Mouse (Mus musculus) forebrain, postnatal 0 days (tissue): ENCODE data around the gene Kdm5b. TPM values are rescaled to one million over a fixed set of nuclear protein-coding genes. Genes with fewer than 3 reads are reported as not detected.
A peak's percentile ranks its signal among the peaks of the same experiment; 100 is the strongest.
"Not testable (repeated sequence)": the region's sequence is repeated elsewhere in the genome, so short reads cannot be mapped to it uniquely, and the experiment has no call there.

Experiments used
- ATAC-seq: fragments of 200-750 bp; cut with Nextera tagmentation; 2 replicates; pipeline ENCODE4 v1.8.0; 2017; ENCODE audit warnings: mild to moderate bottlenecking, moderate library complexity
- DNase-seq: peaks from one replicate; pipeline ENCODE4 v3.0.0-alpha.2; 2015
- H3K27ac ChIP-seq: fragments of 300-500 bp; sonication (generic); 2 replicates; pipeline ENCODE4 v1.5.1; 2014; ENCODE audit warnings: low read depth, mild to moderate bottlenecking, antibody characterized with exemption, low read length, moderate library complexity, mixed read lengths
- H3K27me3 ChIP-seq: fragments of 300-500 bp; sonication (generic); 2 replicates; pipeline ENCODE4 v1.6.1; 2014; ENCODE audit warnings: mild to moderate bottlenecking, low read length, mixed read lengths; ENCODE audit not compliant: insufficient read depth
- H3K36me3 ChIP-seq: fragments of 300-500 bp; sonication (generic); 2 replicates; pipeline ENCODE4 v1.6.1; 2014; ENCODE audit warnings: mild to moderate bottlenecking, moderate library complexity; ENCODE audit not compliant: insufficient read depth
- H3K4me1 ChIP-seq: fragments of 300-500 bp; sonication (generic); 2 replicates; pipeline ENCODE4 v1.6.1; 2014; ENCODE audit warnings: antibody characterized with exemption; ENCODE audit not compliant: insufficient read depth
- H3K4me2 ChIP-seq: fragments of 300-500 bp; sonication (generic); 2 replicates; pipeline ENCODE4 v1.6.1; 2014; ENCODE audit warnings: low read depth, mild to moderate bottlenecking, moderate library complexity
- H3K4me3 ChIP-seq: fragments of 300-500 bp; sonication (generic); 2 replicates; pipeline ENCODE4 v1.5.1; 2014; ENCODE audit warnings: low read depth, low read length, mixed read lengths
- H3K9ac ChIP-seq: fragments of 300-500 bp; sonication (generic); 2 replicates; pipeline ENCODE4 v1.6.1; 2014; ENCODE audit warnings: mild to moderate bottlenecking
- H3K9me3 ChIP-seq: fragments of 300-500 bp; sonication (generic); 2 replicates; pipeline ENCODE4 v1.6.1; 2016; ENCODE audit warnings: low read length
- CTCF ChIP-seq: sonication (generic); IDR thresholded peaks from 2 replicates; pipeline ENCODE4 v1.5.1; 2016; ENCODE audit warnings: antibody characterized with exemption, control low read depth, low read depth
- WGBS: fragments of 180-500 bp; shearing (Covaris S2); extraction: QIAGEN DNeasy Blood & Tissue Kit; methylation state at CpG from one replicate; pipeline ENCODE4 v1.1.7; 2014; 5-methylcytosine and 5-hydroxymethylcytosine counted together
- polyA plus RNA-seq: library from polyadenylated mRNA; unstranded; fragments of >200 nt; fragmentation: Nextera tagmentation; extraction: Ambion mirVana; gene quantifications from 2 replicates; pipeline ENCODE4 v1.2.1, GENCODE M21; 2015
- total RNA-seq: library from RNA; depleted of rRNA; stranded (reverse); fragments of >200 nt; gene quantifications from 2 replicates; pipeline ENCODE4 v1.2.3, GENCODE M21; 2014

Gene Kdm5b
- total and polyA plus RNA-seq, 2 experiments from 2014 or later, result 53.6 to 84.6 TPM

DNA sequence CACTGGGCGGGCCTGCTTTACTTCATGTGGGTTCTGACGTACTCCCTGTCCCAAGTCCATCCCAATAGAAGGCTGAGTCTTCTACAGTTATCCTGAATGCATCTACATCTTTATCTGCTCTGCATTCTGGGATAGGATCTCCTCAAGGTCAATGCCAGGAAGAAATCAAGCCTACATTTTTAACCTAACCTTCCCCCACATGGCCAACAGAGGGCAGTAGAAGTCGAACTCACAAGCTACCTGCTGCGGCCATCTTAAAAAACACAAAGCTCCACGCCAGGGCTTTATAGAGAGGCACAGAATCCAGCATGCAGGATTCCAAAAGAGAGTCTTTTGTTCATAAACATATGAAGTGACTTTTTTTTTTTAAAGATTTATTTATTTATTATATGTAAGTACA, 35.5 kb upstream of the Kdm5b start:
- 74% methylated on average over 5 of the region's 5 CpGs for WGBS
- Histone ChIP-seq H3K4me2 (no peak overlapping the region), H3K4me1 (no peaks in the 10 kb centered on the region), H3K27ac (no peak overlapping the region), H3K36me3 (no peaks in the 10 kb centered on the region), H3K9ac (no peak overlapping the region), H3K27me3 (no peaks in the 10 kb centered on the region), H3K9me3 (no peaks in the 10 kb centered on the region), H3K4me3 (no peak overlapping the region)
- no peak for DNase-seq
- ATAC-seq, result no peak
- peak; percentile 40; the same call in 1 of the 2 replicates for TF ChIP-seq CTCF

DNA sequence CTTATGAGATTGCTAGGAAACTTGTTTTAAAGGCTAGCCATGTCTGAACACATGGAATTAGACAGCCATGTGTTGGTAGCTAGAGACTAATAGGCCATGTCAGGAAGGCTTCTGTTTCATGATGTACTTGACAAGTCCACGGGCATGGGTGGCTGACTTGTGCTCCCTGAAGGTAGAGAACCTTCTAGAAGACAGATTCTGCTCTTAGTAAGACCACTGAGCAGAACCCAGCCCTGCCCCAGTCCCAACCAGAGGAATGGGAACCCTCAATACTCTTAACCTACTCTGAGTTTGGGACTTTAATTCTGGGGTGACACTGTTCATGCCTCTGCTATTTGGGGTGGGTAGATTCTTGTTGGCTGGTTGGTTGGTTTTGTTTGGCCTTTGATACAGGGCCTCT, 35.0 kb upstream of the Kdm5b start:
- 90% methylated on average over 1 of the region's 1 CpGs for WGBS
- Histone ChIP-seq H3K36me3 (no peaks in the 10 kb centered on the region), H3K27me3 (no peaks in the 10 kb centered on the region), H3K4me1 (no peaks in the 10 kb centered on the region), H3K9ac (no peak overlapping the region), H3K9me3 (no peaks in the 10 kb centered on the region), H3K27ac (no peak overlapping the region), H3K4me3 (no peak overlapping the region), H3K4me2 (no peak overlapping the region)
- DNase-seq (no peak), ATAC-seq (no peak)
- no peak for TF ChIP-seq CTCF

DNA sequence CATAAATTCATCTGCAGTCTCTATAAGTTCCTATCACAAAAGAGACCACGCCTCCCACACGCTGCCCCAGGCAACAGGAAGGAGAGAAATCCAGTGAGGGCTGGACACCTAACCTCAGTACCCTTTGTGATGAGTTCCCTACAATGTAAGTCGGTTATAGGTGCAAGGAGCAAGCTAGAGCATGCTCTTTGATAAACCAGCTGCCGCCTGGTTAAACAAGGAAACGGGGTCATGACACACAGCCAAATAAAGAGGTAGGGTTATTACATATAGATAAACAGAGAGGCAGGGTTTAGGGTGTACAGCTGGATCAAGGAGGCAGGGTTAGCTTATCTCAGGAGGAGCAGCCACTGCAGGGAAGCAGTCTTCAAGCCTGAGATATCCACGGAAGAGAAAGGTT, 33.2 kb upstream of the Kdm5b start:
- Histone ChIP-seq H3K4me2 (no peak overlapping the region), H3K36me3 (no peaks in the 10 kb centered on the region), H3K9me3 (no peaks in the 10 kb centered on the region), H3K9ac (no peak overlapping the region), H3K4me3 (no peak overlapping the region), H3K4me1 (no peaks in the 10 kb centered on the region), H3K27ac (no peak overlapping the region), H3K27me3 (no peaks in the 10 kb centered on the region)
- ATAC-seq, result no peak
- no peak for DNase-seq
- TF ChIP-seq CTCF, result no peak
- WGBS, result 86% methylated on average over 6 of the region's 6 CpGs

DNA sequence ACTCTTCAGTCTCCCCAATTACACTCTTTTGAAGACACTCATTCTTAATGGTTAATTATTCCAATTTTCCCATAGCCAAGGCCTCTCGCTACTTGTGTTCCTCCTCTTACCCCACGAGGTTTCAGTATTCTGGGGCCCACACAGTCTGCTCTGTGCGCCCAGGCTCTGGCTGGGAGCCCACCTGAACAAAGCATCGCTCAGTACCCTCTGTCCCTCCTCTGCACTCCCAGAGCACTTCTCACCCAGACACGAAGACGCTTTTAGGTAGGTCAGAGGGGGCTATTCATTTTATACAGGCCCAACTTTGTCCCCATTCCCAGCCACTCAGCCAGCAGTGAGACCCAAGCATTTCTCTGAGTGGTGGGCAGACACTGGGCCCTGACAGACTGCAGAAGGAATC, 29.4 kb upstream of the Kdm5b start:
- Histone ChIP-seq H3K4me3 (no peak overlapping the region), H3K9me3 (no peaks in the 10 kb centered on the region), H3K36me3 (no peaks in the 10 kb centered on the region), H3K4me1 (no peaks in the 10 kb centered on the region), H3K27me3 (no peaks in the 10 kb centered on the region), H3K9ac (no peak overlapping the region), H3K27ac (no peak overlapping the region), H3K4me2 (no peak overlapping the region)
- ATAC-seq, result peak; percentile 96
- DNase-seq, result no peak
- WGBS, result 22% methylated on average over 6 of the region's 6 CpGs
- no peak for TF ChIP-seq CTCF

DNA sequence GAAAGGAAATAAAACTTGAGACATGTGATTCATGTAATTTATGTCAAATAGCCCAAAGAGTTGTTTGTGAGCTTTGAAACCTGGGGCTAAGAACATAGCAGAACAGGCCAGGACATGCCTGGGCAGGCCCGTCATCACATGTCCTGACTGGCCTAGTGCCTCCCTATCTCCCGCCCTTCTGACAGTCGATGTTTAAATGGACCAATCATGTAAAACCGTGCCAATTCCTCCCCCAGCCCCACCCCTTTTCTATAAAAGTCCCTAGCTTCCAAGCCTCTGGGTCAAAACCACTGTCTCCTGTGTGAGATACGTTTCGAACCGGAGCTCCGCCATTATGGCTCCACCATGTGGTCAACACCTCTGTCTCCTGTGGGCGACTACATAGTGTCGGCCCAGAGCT, 26.3 kb upstream of the Kdm5b start:
- WGBS, result 92% methylated on average over 10 of the region's 10 CpGs
- not testable (repeated sequence) for H3K4me2 ChIP-seq, H3K27me3 ChIP-seq, H3K27ac ChIP-seq, H3K4me1 ChIP-seq, ATAC-seq, DNase-seq, H3K9me3 ChIP-seq, H3K4me3 ChIP-seq, H3K9ac ChIP-seq, H3K36me3 ChIP-seq

DNA sequence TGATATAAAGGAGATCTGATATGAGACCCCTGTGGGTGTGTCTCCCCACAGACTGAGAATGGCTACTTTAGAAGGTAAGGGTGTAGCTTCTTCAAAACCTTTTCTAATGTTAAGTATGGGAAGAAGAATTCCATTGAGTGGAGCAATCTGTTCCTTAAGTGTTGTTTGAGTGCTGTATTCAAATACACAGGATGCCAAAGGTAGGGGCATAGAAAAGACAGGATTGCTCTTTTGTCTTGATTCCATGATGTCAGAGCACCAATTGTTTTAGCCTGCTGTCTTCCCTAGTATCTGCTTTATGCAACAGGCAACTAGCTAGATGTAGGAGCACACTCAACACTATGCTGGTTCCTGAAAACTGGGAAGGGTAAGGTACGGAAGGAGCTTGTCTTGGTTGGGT, 24.9 kb upstream of the Kdm5b start:
- no peak for TF ChIP-seq CTCF
- Histone ChIP-seq H3K4me2 (no peak overlapping the region), H3K27me3 (no peaks in the 10 kb centered on the region), H3K36me3 (no peaks in the 10 kb centered on the region), H3K9ac (no peak overlapping the region), H3K4me3 (no peak overlapping the region), H3K27ac (no peak overlapping the region), H3K9me3 (no peaks in the 10 kb centered on the region), H3K4me1 (no peaks in the 10 kb centered on the region)
- WGBS, result 97% methylated on average over 1 of the region's 1 CpGs
- no peak for DNase-seq
- ATAC-seq, result no peak

DNA sequence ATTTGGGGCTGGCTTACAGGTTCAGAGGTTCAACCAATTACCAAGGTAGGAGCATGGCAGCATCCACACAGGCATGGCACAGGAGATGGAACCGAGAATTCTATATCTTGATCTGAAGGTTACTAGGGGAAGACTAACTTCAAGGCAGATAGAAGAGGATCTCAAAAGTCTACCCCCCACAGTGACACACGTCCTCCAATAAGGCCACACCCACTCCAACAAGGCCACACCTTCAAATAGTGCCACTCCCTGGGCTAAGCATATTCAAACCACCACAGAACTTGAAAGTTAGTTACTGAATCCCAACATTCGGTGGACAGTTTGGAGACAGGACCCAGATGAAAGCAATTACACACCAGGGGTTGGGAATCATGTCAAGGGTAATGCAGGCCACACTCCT, 24.5 kb upstream of the Kdm5b start:
- Histone ChIP-seq H3K36me3 (no peaks in the 10 kb centered on the region), H3K27ac (no peak overlapping the region), H3K9ac (no peak overlapping the region), H3K4me1 (no peaks in the 10 kb centered on the region), H3K4me2 (no peak overlapping the region), H3K9me3 (no peaks in the 10 kb centered on the region), H3K27me3 (no peaks in the 10 kb centered on the region), H3K4me3 (no peak overlapping the region)
- ATAC-seq (no peak), DNase-seq (no peak)
- no peak for TF ChIP-seq CTCF
- WGBS, result 79% methylated on average over 3 of the region's 3 CpGs

DNA sequence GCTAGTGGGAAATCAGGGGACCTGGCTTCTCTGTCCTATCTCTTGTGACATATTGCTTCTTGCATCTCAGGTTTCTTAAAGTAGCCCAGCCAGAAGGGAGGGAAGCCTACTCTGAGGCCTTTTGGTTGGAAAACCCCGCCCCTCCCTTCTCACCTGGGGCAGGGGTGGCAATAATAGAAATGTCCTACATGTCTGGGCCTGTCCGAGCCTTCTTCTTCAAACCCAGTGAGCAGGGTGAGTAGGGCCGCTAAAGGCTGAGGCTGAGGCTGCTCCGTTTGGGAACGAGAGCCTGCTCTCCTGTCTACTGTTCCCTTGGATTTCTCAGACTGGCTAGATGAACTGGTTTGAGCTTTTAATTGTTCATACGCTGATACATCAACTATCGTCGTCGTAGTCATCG, 19.4 kb upstream of the Kdm5b start:
- no peak overlapping the region for H3K27ac ChIP-seq
- no peaks in the 10 kb centered on the region for H3K4me1 ChIP-seq
- no peak for TF ChIP-seq CTCF
- ATAC-seq (no peak), DNase-seq (no peak)
- 91% methylated on average over 10 of the region's 10 CpGs for WGBS
- H3K9me3 ChIP-seq, result no peaks in the 10 kb centered on the region
- no peaks in the 10 kb centered on the region for H3K27me3 ChIP-seq
- no peak overlapping the region for H3K9ac ChIP-seq
- H3K4me2 ChIP-seq, result no peak overlapping the region
- H3K36me3 ChIP-seq, result no peaks in the 10 kb centered on the region
- H3K4me3 ChIP-seq, result no peak overlapping the region
